Mouse (Mus musculus) liver, embryonic 13.5 days (tissue): ENCODE measurements around the gene Rhobtb1. TPM values are rescaled to one million over a fixed set of nuclear protein-coding genes. Genes with fewer than 3 reads are reported as not detected.

Source experiments
- ATAC-seq: fragments of 200-750 bp; cut with Nextera tagmentation; 2 replicates; pipeline ENCODE4 v1.8.0; 2017; ENCODE audit warnings: low read depth, mild to moderate bottlenecking, moderate number of reproducible peaks, moderate library complexity
- DNase-seq: peaks from one replicate; pipeline ENCODE4 v3.0.0; 2022
- H3K27ac ChIP-seq: fragments of 300-500 bp; sonication (generic); 2 replicates; pipeline ENCODE4 v1.5.1; 2015; ENCODE audit warnings: moderate library complexity, mild to moderate bottlenecking, inconsistent platforms
- H3K27me3 ChIP-seq: fragments of 300-500 bp; sonication (generic); 2 replicates; pipeline ENCODE4 v1.6.1; 2015; ENCODE audit warnings: mild to moderate bottlenecking, inconsistent platforms
- H3K36me3 ChIP-seq: fragments of 300-500 bp; sonication (generic); 2 replicates; pipeline ENCODE4 v1.6.1; 2015; ENCODE audit warnings: mild to moderate bottlenecking, inconsistent platforms
- H3K4me1 ChIP-seq: fragments of 300-500 bp; sonication (generic); replicated peaks from 2 replicates; pipeline ENCODE4 v1.6.1; 2015; ENCODE audit warnings: inconsistent platforms
- H3K4me2 ChIP-seq: fragments of 300-500 bp; sonication (generic); 2 replicates; pipeline ENCODE4 v1.6.1; 2015; ENCODE audit warnings: inconsistent platforms, mild to moderate bottlenecking, moderate library complexity
- H3K4me3 ChIP-seq: fragments of 300-500 bp; sonication (generic); replicated peaks from 2 replicates; pipeline ENCODE4 v1.5.1; 2015; ENCODE audit warnings: mild to moderate bottlenecking, inconsistent platforms
- H3K9ac ChIP-seq: fragments of 300-500 bp; sonication (generic); 2 replicates; pipeline ENCODE4 v1.6.1; 2015; ENCODE audit warnings: mild to moderate bottlenecking, inconsistent platforms
- H3K9me3 ChIP-seq: fragments of 300-500 bp; sonication (generic); replicated peaks from 2 replicates; pipeline ENCODE4 v1.6.1; 2016; ENCODE audit warnings: inconsistent platforms
- WGBS: fragments of 180-500 bp; shearing (Covaris S2); methylation state at CpG from one replicate; pipeline ENCODE4 v1.1.7; 2015; ENCODE audit not compliant: insufficient replicate concordance; 5-methylcytosine and 5-hydroxymethylcytosine counted together
- polyA plus RNA-seq: library from polyadenylated mRNA; unstranded; fragments of >200 nt; fragmentation: Nextera tagmentation; extraction: Ambion mirVana; gene quantifications from 2 replicates; pipeline ENCODE4 v1.2.1, GENCODE M21; 2015

Rhobtb1 gene
- polyA plus RNA-seq, 1 experiment from 2014 or later, result 7.2 TPM

DNA sequence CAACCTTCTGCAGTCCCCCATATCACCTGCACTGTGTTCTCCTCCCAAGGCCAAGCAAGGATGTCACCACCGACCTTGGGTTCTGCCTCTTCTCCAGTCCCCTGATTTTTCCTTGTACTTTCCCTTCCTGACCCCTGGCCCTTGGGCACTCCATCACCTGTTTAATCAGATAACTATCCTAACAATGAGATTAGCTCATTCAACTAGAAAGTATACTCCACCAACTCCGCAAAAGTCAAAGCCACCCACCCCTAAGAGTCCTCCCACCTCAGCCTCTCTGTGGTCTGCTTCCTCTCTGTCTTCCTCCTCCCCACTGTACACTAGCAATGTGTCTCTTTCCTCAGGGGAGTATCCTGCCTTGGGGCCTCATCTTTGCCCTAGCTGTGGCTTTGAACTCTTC lies 107.9 kb downstream of the Rhobtb1 start:
- 32% methylated on average over 2 of the region's 2 CpGs for WGBS
- H3K27ac ChIP-seq, result peak overlapping the region; percentile 39; the same call in 1 of the 2 replicates
- no peaks in the 10 kb centered on the region for H3K27me3 ChIP-seq

DNA sequence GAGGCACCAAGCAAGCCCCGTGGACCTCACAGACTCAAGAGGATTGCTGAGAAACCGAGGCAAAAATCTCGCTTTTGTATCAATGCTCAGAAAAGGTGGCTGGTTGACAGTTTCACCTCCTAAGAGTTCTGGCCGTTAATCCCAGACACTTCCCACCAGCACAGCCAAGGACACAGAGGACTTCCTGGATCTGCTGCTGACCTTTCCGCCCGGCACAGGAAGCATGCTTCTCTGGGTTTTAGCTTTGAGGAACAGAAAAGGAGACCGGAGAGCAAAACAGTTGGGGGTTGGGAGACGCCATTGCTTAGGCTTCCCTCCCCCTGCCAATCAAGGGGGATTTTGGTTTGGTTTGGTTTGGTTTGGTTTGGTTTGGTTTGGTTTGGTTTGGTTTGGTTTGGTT lies 108.7 kb downstream of the Rhobtb1 start:
- H3K36me3 ChIP-seq, result no peaks in the 10 kb centered on the region
- ATAC-seq, result no peak
- no peaks in the 10 kb centered on the region for H3K9me3 ChIP-seq
- H3K27me3 ChIP-seq, result no peaks in the 10 kb centered on the region
- no peak overlapping the region for H3K27ac ChIP-seq
- WGBS, result 63% methylated on average over 8 of the region's 8 CpGs
- H3K4me3 ChIP-seq, result no peak overlapping the region
- H3K4me2 ChIP-seq, result no peak overlapping the region
- H3K4me1 ChIP-seq, result peaks cover 25% of the 10 kb centered on the region
- H3K9ac ChIP-seq, result no peak overlapping the region
- DNase-seq, result no peak

More for the DNA sequence above, 107.9 kb downstream of the Rhobtb1 start:
- no peak overlapping the region for H3K4me3 ChIP-seq
- DNase-seq, result no peak
- ATAC-seq, result no peak
- no peaks in the 10 kb centered on the region for H3K9me3 ChIP-seq
- peaks cover 30% of the 10 kb centered on the region for H3K4me1 ChIP-seq
- no peak overlapping the region for H3K4me2 ChIP-seq
- H3K36me3 ChIP-seq, result no peaks in the 10 kb centered on the region
- no peak overlapping the region for H3K9ac ChIP-seq

DNA sequence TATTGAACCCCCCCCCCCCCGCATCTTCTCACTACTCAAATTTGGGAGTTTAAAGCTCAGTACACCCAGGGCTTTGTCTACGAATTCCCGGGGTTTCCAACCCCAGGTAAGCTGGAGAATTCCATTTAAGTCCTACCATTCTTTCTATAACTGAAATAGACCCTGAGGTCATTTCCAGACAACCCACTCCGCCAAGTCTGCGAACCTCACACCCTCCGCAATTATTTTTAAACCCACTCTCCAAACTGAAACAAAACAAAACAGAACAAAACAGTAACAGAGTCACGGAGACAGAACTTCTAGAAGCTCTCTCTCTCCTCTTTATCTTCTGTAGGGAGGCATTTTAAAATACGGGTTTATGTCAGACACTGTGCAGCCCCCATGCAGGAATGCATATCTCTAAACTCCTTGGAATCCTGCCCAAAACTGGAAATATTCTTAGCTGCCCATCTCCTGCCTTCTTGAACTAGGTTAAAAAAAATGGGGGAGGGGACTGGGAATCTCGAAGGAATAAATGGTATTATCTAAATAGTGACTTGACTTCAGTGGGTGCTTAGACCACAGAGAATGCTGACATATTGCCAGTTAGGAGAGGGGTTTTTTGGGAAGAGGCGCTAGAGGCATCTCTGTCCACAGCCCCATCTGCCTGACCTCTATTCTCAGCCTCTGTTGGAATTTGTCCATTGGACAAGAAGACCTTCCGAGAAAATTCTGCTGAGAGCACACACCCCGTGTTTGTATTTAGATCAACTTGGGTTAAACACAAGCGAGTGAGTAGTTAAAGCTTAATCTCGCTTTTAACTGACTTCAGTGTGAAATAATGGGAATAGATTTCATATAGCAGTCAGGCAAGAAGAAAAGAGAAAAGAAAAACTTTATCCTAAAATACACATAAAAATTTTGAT lies 111.9 kb downstream of the Rhobtb1 start:
- DNase-seq (no peak), ATAC-seq (no peak)
- H3K27me3 ChIP-seq, result no peaks in the 10 kb centered on the region
- peaks cover 16% of the 10 kb centered on the region for H3K4me1 ChIP-seq
- no peaks in the 10 kb centered on the region for H3K9me3 ChIP-seq
- H3K9ac ChIP-seq, result no peak overlapping the region
- H3K27ac ChIP-seq, result no peak overlapping the region; the same call in 1 of the 2 replicates
- H3K4me3 ChIP-seq, result no peak overlapping the region
- WGBS, result 59% methylated on average over 14 of the region's 14 CpGs
- H3K4me2 ChIP-seq, result no peak overlapping the region
- 0 out of 2 replicates have a peak, but pooled peaks cover 3% of the 10 kb centered on the region for H3K36me3 ChIP-seq

DNA sequence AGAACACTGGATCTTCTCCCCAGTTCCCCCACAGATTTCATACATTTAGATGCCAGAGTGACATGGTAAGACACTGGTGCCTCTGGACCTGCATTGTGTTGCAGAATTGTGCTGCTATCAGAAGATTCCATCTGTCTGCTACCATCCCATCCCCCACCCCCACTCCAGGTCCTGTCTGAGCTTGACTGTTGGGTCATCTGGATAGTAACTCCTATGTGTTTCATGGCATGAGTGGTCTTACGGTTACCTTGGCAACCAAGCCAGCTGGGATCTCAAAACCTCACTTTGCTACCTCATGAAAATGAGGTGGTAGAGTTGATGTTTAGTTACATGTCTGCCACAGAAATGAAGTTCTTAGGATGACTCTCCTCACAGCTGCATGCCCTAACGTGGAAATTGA lies 112.7 kb downstream of the Rhobtb1 start:
- WGBS, result 64% methylated on average over 2 of the region's 2 CpGs
- H3K4me2 ChIP-seq, result no peak overlapping the region
- H3K27ac ChIP-seq, result 0 out of 2 replicates have a peak overlapping the region, but pooled peaks have one; percentile 18
- H3K36me3 ChIP-seq, result 0 out of 2 replicates have a peak, but pooled peaks cover 3% of the 10 kb centered on the region
- no peaks in the 10 kb centered on the region for H3K27me3 ChIP-seq
- no peak overlapping the region for H3K4me3 ChIP-seq
- H3K4me1 ChIP-seq, result peaks cover 14% of the 10 kb centered on the region
- ATAC-seq (no peak), DNase-seq (no peak)
- no peaks in the 10 kb centered on the region for H3K9me3 ChIP-seq
- no peak overlapping the region for H3K9ac ChIP-seq

DNA sequence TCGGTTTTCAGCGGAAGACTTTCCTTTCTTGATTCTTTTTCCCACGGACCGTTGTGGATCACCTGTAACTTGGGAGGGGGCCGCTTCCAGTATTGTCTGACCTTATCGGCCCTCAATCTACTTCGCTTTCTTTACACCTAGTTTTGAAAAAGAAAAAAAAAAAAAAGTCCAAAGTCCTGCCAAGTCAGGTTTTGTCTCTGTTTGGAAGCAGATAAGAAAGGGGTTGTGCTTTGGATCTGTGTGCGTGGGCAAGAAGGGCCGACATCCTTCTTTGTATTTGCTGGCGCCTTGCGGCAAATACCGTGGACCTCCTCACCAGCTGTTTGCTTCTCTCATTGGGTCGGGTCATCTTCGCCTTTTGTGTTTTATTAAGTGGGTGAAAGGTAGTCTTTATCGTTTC lies 114.2 kb downstream of the Rhobtb1 start:
- no peak overlapping the region for H3K4me3 ChIP-seq
- H3K4me2 ChIP-seq, result no peak overlapping the region
- H3K9me3 ChIP-seq, result no peaks in the 10 kb centered on the region
- H3K27me3 ChIP-seq, result no peaks in the 10 kb centered on the region
- no peak for ATAC-seq
- H3K27ac ChIP-seq, result no peak overlapping the region
- no peak for DNase-seq
- H3K36me3 ChIP-seq, result peaks cover 10% of the 10 kb centered on the region
- H3K9ac ChIP-seq, result no peak overlapping the region
- peaks cover 13% of the 10 kb centered on the region for H3K4me1 ChIP-seq
- WGBS, result 76% methylated on average over 15 of the region's 15 CpGs

DNA sequence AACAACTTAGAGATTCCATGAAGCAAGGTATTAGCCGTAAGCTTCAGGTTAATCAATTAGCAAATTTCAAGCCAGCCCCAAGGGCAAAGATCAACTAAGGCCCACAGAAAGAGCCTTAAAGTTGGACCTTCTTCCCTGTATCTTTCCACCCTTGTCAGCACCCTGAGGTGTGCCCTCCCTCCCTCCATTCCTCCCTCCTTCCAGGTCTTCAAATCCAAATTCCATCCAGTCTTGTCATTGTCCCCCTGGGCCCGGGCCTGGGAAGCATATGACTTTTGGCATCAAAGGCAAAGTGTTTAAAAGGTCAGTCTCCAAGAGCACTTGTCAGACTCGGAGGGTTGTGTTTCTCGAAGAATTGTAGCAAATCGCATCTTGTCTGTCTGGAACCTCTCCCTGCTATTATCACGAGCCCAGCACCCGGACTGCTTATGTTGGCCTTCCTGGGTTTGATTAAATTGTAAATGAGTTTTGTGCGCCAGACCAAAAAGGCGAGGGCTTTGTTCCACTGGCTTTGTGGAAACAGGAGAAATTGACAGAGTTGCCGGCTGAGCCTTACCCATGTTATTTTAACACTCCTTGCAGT lies 116.9 kb downstream of the Rhobtb1 start:
- ATAC-seq, result no peak
- Histone ChIP-seq H3K36me3 (peaks cover 22% of the 10 kb centered on the region), H3K4me2 (no peak overlapping the region), H3K9ac (no peak overlapping the region), H3K9me3 (no peaks in the 10 kb centered on the region), H3K27me3 (no peaks in the 10 kb centered on the region), H3K4me1 (peaks cover 6% of the 10 kb centered on the region), H3K4me3 (no peak overlapping the region), H3K27ac (no peak overlapping the region)
- WGBS, result 68% methylated on average over 10 of the region's 10 CpGs
- DNase-seq, result no peak

DNA sequence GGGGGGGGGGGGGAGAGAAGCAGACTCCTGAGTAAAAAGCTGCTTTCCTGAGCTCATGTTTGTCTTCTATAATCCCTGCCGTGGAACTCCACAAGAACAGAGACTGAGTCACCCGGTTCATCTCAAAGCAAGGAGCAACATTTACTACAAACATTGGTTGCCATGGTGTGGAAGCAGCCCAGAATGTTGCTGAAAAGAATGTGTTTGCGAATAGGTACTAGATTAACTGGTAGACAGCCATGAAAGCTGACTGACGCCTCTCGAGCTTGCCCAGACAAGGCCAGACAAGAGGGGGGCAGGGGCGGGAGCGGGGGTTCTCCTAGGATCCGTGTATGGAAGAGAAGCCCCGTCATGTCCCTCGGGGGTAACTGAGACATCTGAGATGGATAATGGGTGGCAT lies 120.2 kb downstream of the Rhobtb1 start:
- no peak overlapping the region for H3K9ac ChIP-seq
- H3K4me3 ChIP-seq, result no peak overlapping the region
- H3K4me1 ChIP-seq, result no peaks in the 10 kb centered on the region
- H3K36me3 ChIP-seq, result peaks cover 26% of the 10 kb centered on the region
- no peaks in the 10 kb centered on the region for H3K27me3 ChIP-seq
- no peak overlapping the region for H3K4me2 ChIP-seq
- 75% methylated on average over 10 of the region's 10 CpGs for WGBS
- no peak overlapping the region for H3K27ac ChIP-seq
- no peak for ATAC-seq
- no peaks in the 10 kb centered on the region for H3K9me3 ChIP-seq
- DNase-seq, result no peak

DNA sequence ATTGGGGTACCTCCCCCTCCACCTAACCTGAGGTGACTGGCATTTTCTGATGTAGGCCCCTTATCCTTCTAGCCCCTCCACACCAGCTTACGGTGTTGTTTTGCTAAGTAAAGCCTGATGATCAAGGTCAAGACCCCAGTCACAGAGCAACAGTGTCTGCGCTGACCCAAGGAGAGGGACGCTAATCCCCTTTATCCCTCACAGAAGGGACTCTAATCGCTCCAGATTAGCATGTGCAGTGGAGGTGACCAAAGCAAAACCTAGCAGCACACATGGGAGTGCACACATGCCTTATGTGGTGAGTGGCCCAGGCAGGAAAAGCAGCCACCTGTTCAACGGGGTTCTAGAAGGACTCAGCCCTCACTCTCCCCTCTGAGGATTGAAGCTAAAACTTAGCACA lies 123.0 kb downstream of the Rhobtb1 start:
- Histone ChIP-seq H3K36me3 (peaks cover 34% of the 10 kb centered on the region), H3K27ac (no peak overlapping the region), H3K9ac (no peak overlapping the region), H3K4me3 (no peak overlapping the region), H3K27me3 (no peaks in the 10 kb centered on the region), H3K4me1 (no peaks in the 10 kb centered on the region), H3K9me3 (no peaks in the 10 kb centered on the region), H3K4me2 (no peak overlapping the region)
- 68% methylated on average over 5 of the region's 5 CpGs for WGBS
- DNase-seq (no peak), ATAC-seq (no peak)

DNA sequence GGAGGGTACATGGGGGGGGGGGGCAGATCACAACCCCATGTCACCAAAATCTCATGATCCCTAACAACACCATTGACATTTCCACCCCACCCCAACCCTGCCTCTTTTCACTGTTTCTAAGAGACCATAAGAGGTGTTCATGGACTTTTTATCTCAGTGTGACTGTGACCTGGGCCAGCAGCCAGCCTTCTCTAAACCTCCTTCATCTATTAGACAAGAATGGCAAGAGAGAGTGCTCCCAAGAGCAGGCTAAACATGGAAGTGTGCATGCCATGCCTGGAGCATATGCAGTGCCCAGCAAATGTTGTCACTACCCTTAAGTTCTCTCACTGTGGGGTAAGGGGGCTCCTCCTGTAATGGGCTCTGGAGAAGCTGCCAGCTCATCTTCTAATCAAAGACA lies 123.5 kb downstream of the Rhobtb1 start:
- no peaks in the 10 kb centered on the region for H3K4me1 ChIP-seq
- no peak overlapping the region for H3K27ac ChIP-seq
- peaks cover 34% of the 10 kb centered on the region for H3K36me3 ChIP-seq
- H3K27me3 ChIP-seq, result no peaks in the 10 kb centered on the region
- no peaks in the 10 kb centered on the region for H3K9me3 ChIP-seq
- no peak overlapping the region for H3K4me2 ChIP-seq
- ATAC-seq (no peak), DNase-seq (no peak)
- no peak overlapping the region for H3K9ac ChIP-seq
- no peak overlapping the region for H3K4me3 ChIP-seq

DNA sequence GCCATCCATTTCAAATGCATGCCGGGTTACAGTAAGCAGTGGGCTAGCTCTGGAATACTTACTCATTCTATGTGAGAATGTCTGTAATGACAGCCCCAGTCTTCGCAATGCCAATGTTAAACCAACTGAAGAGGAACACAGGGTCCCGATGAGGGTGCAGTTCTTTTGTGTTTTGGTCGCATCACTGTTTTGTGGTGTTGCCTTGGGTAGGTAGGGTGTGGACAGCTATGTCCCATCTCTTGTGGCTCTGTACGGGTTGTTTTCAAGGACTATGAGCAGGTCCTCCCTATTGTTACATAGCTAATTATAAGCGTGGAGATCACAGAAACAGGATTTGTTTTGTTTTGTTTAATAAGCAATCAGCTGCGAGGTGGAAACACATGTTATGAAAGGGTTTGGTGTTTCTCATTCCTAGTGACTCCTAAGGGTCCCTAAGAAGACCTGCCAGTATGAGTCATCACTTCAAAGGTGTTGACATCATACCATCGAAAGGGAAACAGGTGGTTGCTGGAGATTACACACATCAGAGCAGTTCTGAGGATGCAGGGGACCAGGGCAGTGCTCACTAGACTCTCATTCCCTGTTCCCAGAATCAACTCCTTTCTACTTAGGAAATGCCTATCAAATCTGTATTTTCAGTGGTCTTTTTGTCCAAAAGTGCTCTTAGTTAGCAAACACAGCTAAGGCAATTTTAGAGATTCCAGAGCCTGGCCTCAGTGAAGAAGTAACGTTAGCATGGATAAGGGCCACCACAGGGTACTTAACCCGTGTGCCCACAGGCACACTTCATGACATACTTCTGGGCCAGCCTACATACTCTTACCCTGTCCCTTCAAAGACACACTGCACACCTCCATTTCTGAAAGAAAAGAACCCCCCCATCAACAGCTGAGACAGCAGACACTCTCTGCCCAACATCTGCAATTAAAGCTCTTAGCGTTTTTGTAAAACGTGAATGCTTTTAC lies 124.9 kb downstream of the Rhobtb1 start:
- Histone ChIP-seq H3K9me3 (no peaks in the 10 kb centered on the region), H3K9ac (no peak overlapping the region), H3K4me3 (no peak overlapping the region), H3K4me2 (no peak overlapping the region), H3K27ac (no peak overlapping the region), H3K36me3 (peaks cover 24% of the 10 kb centered on the region), H3K4me1 (no peaks in the 10 kb centered on the region), H3K27me3 (no peaks in the 10 kb centered on the region)
- ATAC-seq, result no peak
- 70% methylated on average over 12 of the region's 12 CpGs for WGBS
- no peak for DNase-seq

DNA sequence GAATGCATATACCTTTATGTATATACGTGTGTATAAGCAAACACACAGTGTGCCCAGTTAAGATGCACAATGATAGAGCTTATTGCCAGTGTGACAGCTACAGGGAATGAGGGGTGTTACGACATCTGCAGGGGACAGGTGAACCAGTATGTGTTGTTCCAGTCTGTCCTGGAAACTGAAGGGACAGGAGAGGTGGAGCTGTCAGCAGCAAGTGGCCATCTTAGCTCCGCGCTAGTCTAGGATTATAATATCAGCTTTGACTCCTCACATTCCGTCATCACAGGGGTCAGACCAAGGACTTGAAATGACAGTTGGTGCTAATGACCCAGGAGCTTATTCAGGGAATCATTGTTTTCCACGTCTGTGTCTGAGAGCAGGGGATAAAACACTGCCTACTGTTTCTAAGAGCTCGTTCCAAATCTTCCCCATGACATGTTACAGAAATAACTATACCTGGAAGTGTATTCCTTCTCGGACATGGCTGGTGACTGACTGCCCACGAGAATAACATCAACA lies 125.7 kb downstream of the Rhobtb1 start:
- ATAC-seq, result no peak
- Histone ChIP-seq H3K9me3 (no peaks in the 10 kb centered on the region), H3K4me2 (no peak overlapping the region), H3K27me3 (no peaks in the 10 kb centered on the region), H3K4me3 (no peak overlapping the region), H3K9ac (no peak overlapping the region), H3K4me1 (no peaks in the 10 kb centered on the region), H3K27ac (no peak overlapping the region), H3K36me3 (peaks cover 24% of the 10 kb centered on the region)
- WGBS, result 69% methylated on average over 9 of the region's 9 CpGs
- DNase-seq, result no peak
